Mouse (Mus musculus) MEL (cell line): ENCODE results near the gene Cdk13.

Experiments used
- EP300 ChIP-seq, 2 experiments: IDR thresholded peaks; 2 replicates each; pipeline ENCODE4 v1.6.1; 2011; ENCODE audit warnings: improper control_type of control experiment in 2 of 2, low read length in 2 of 2, low read depth in 1 of 2, mild to moderate bottlenecking in 1 of 2
- ETS1 ChIP-seq: IDR thresholded peaks from 2 replicates; pipeline ENCODE4 v1.6.1; 2012; ENCODE audit warnings: low read depth, mild to moderate bottlenecking, inconsistent platforms, low read length, improper control_type of control experiment, moderate library complexity
- GABPA ChIP-seq: IDR thresholded peaks from 2 replicates; pipeline ENCODE4 v1.6.1; 2012; ENCODE audit warnings: low read depth, mild to moderate bottlenecking, inconsistent platforms, low read length, improper control_type of control experiment, moderate library complexity
- GATA1 ChIP-seq: IDR thresholded peaks from 2 replicates; pipeline ENCODE4 v1.6.1; 2011; ENCODE audit warnings: low read depth, low read length, improper control_type of control experiment
- KAT2A ChIP-seq: conservative IDR thresholded peaks from 2 replicates; pipeline ENCODE4 v1.6.1; 2012; ENCODE audit warnings: low read depth, low read length, improper control_type of control experiment, inconsistent platforms
- NRF1 ChIP-seq: IDR thresholded peaks from 2 replicates; pipeline ENCODE4 v1.6.1; 2014; ENCODE audit warnings: low read depth, mild to moderate bottlenecking, inconsistent platforms, low read length, improper control_type of control experiment, moderate library complexity; ENCODE audit not compliant: poor library complexity, insufficient read depth, severe bottlenecking
- POLR2A ChIP-seq, 2 experiments: IDR thresholded peaks; 2 replicates each; pipeline ENCODE4 v1.6.1; 2011 to 2012; ENCODE audit warnings: low read length in 2 of 2, mild to moderate bottlenecking in 2 of 2, control low read depth in 1 of 2, improper control_type of control experiment in 1 of 2, low read depth in 1 of 2, moderate library complexity in 1 of 2; ENCODE audit not compliant: control insufficient read depth in 1 of 2, insufficient read depth in 1 of 2, poor library complexity in 1 of 2
- TCF12 ChIP-seq: IDR thresholded peaks from 2 replicates; pipeline ENCODE4 v1.6.1; 2014; ENCODE audit warnings: low read depth, mild to moderate bottlenecking, inconsistent platforms, low read length, improper control_type of control experiment, moderate library complexity

- TF ChIP-seq GABPA (no peak), POLR2A (IDR thresholded peaks at IDR 0.05; ENCODE audit: control insufficient read depth in 1 of 2, insufficient read depth in 1 of 2, low read depth in 1 of 2, low read length in 2 of 2, poor library complexity in 1 of 2) (no peak), GATA1 (no peak), TCF12 (no peak), KAT2A (no peak), ETS1 (no peak), NRF1 (no peak), EP300 (IDR thresholded peaks at IDR 0.05; ENCODE audit: low read depth in 1 of 2, low read length in 2 of 2) (no peak)
Measured at GRCm38 (mm10) chr13:17702311-17702710, 102.6 kb downstream of the Cdk13 start.
